Mouse (Mus musculus): ENCODE measurements around the gene Dennd6b.

Gene Dennd6b

DNA sequence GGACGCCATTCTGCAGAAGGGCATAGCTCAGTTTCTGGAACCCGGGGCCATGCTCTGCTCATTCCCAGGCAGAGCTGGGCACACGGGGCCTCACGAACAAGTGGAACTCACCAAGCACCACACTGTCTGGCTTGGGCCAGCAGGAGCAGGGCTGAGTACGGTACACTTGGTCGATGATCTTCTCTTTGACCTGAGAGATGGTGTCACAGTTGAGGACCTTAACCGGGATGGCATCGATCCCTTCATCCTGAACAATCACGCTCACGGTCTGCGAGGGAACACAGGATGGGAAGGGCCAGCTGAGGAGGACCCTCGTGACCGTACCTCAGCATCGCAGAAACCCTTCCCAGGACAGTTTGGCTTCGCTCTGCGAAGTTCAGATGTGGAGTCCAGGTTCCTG lies 37.8 kb downstream of the Dennd6b start:
- no peak for DNase-seq (ENCODE audit: low spot score in 2 of 2)

DNA sequence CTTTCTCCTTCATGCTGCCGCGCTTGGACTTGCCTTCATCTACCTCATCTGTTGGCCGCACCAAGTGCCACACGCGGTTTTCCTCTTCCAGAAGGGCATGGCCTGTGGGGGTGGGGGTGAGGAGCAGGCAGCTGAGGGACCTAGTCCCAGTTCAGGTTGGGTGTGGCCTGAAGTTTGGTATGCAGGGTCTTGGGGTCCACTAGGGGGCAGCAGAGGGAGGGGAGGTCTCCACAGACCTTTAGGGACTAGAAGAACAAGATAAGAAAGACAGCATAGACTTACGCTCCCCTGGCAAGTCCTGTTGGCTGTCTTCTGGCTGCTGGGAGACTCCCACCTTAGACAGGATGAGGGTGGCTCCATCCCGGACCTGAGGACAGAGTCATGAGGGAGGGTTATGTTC lies 38.3 kb downstream of the Dennd6b start:
- no peak for DNase-seq (ENCODE audit: low spot score in 2 of 2)

GRCm38 (mm10) chr15:89152312-89152711 lies 44.0 kb downstream of the Dennd6b start:
- DNase-seq (ENCODE audit: low spot score in 2 of 2) = no peak

- no peak for DNase-seq (ENCODE audit: low spot score in 2 of 2)
These were observed 46.3 kb downstream of the Dennd6b start for GRCm38 (mm10) chr15:89150041-89150390.

DNA sequence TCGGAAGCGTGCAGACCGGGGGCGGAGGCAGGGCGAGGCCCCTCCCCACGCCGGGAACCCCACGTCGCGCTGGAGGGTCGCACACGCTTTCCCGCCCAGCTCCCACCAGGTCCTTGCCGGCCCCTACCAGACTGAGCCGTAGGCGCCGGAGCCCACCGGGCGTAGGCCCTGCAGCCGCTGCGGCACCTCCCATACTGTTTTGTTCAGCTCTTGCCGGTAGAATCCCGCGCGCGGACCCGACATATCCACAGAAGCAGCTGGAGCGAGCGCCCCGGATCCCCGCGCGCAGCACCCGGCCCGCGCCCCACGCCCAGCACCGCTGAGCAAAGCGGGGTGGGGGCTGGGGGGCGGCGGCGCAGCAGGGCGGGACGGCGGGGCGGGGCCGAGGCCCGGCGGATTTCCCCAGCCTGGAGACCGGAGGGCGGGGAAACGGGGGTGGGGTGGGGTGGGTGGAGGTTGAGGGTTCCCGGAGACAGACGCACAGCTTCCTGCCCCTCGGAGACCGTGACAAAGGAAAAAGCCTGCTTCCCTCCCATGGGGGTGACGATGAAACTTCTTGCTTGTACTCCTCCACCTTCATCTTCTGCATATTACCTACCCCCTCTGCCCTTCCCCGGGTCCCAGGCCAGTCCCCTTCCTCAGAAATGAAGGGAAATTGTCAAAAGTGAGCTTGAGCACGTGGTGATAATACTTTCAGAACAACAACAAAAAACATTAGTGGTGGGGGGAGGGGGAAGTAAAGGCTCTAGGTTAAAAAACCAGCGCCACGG lies 46.8 kb downstream of the Dennd6b start, which contains the start of gene Mapk11:
TSS of gene Mapk11 (minus strand) at position 358 of the 770 bp plus-strand sequence.
- no peak for DNase-seq (ENCODE audit: low spot score in 2 of 2)

GRCm38 (mm10) chr15:89148496-89149270 lies 47.6 kb downstream of the Dennd6b start:
- DNase-seq (ENCODE audit: low spot score in 2 of 2) = no peak

DNA sequence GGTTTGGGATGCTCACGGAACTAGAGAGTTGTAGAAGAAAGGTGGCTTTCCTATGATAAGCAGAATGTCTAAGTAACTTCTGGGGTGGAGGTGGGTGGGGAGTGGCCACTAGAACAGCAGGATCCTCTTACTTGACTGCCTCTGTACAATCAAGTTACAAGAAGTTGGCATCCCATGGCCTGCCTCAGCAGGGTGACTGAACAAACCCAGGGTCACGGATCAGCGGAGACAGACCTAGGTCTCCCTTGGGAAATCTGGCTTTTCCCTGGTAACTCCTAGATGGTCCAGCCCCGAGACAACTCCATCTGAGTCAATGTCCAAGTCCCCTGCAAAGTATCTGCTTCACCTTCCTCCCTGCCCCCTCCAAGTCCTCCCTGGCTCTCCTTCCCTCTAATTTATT lies 48.4 kb downstream of the Dennd6b start:
- DNase-seq (ENCODE audit: low spot score in 2 of 2) = no peak

DNA sequence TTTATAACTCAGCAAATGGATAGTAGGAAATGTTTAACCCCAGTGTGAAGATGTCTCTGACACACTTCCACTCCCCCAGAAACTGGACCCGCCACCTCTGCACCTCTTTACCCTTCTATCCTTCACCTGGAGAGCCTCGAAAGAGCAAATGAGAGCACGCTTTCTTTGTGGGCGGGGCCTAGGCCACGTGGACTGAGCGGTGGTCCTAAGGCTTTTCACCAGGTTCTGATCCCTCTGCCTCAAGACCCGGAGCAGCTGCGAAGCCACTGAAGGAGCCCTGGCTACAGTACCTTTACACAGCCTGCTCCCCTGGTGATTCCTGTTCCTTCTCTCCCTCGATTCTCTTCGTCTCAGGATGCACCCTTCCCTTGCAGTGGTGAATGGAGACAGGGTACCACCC lies 48.8 kb downstream of the Dennd6b start:
- DNase-seq (ENCODE audit: low spot score in 2 of 2) = no peak

DNA sequence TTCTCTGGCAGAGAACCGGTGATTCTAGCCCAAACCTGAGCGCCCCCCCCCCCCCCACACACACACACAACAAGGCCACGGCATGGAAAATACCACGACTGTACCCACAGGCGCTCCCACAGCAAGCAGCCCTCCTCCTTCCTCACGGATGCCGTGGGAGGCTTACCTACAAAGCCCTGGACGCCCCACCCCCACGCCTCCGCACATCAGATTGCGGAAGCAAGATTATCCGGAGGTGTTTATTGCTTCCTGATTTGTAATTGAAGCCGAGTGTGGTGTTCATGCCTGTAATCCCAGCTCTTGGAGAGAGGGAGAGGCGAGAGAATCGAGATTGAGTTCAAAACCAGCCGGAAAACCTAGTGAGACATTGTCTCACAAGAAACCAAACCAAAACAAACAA lies 49.3 kb downstream of the Dennd6b start:
- DNase-seq (ENCODE audit: low spot score in 2 of 2) = no peak

GRCm38 (mm10) chr15:89146537-89146936 lies 49.8 kb downstream of the Dennd6b start:
- DNase-seq (ENCODE audit: low spot score in 2 of 2) = peak in 1 of 2 experiments; percentile 68

- no peak for DNase-seq (ENCODE audit: low spot score in 2 of 2)
These were observed 50.4 kb downstream of the Dennd6b start for GRCm38 (mm10) chr15:89145813-89146350.

- DNase-seq (ENCODE audit: low spot score in 2 of 2) = no peak
These were observed 51.3 kb downstream of the Dennd6b start for GRCm38 (mm10) chr15:89144965-89145364.

- no peak for DNase-seq (ENCODE audit: low spot score in 2 of 2)
These were observed 53.2 kb downstream of the Dennd6b start for GRCm38 (mm10) chr15:89143134-89143533.

- no peak for DNase-seq (ENCODE audit: low spot score in 2 of 2)
These were observed 54.4 kb downstream of the Dennd6b start for GRCm38 (mm10) chr15:89141905-89142304.

DNA sequence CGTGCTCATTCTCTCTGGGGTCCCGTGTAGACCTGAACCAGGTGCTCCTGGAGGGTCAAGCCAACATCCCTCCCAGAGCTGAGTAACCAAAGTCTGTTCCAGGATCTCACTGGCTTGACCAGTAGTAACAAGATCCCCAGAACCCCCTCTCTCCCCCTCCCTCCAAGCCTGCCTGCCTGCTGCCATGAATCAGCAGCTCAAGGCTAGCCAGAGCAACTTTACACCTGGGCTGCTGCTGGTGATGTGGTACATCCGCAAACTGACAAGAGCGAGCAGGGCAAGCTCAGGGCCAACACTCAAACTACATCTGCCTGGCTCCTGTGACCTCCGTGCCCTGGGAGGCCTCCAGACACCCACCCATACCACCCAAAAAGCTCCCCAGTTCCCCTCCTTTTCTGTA lies 54.9 kb downstream of the Dennd6b start:
- no peak for DNase-seq (ENCODE audit: low spot score in 2 of 2)

DNA sequence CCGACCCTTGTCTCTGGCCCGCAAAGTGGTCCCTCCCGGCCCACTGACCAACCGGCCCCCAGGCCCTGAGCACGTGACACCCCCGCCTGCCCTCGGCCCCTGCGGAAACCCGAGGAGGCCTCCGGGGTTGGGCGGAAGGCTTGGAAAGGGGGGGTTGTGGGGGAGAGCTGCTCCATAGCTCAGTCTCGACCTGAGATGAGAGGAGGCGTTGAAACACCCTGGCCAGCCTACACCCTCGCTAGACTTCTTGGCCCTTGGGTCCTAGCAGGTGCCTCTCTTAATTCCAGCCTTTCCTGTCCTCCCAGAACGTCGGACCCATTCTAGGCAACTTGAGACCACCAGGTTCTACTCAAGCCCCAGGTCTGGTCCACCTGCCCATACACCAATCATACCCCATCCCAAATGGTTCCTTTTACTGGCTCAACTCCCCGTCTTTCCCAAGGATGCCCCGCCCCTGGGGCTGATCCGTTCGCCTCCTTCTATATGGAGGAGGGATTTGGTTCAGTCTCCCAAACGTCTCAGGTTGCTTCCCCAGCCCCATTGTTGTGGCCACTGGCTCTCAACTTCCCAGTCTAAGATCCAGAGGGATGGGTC lies 55.5 kb downstream of the Dennd6b start, which contains the start of gene Mapk12:
TSS of gene Mapk12 (minus strand) at position 45 of the 594 bp plus-strand sequence.
- DNase-seq (ENCODE audit: low spot score in 2 of 2) = peak; percentile 56 to 65

- peak; percentile 75 to 81 for DNase-seq (ENCODE audit: low spot score in 2 of 2)
These were observed 56.1 kb downstream of the Dennd6b start for GRCm38 (mm10) chr15:89140048-89140658.

DNA sequence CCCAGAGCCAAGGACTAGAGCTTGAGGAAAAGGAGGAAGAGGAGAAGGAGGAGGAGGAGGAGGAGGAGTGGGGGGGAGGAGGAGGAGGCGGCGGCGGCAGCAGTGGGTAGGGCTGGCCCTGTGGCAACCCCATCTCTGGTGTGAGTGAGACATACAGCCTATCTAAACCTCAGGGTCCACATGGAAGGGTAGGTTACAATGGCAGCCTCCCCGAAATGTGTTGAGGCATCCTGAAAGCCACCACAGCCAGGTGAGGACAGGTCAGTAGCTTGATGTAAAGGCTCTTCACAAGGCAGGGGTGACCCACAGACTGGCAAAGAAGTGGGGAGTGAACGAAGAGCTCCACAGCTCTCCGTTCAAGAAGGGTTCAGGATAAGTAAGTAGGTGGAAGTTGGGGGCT lies 57.8 kb downstream of the Dennd6b start:
- DNase-seq (ENCODE audit: low spot score in 2 of 2) = no peak

- no peak for DNase-seq (ENCODE audit: low spot score in 2 of 2)
These were observed 58.3 kb downstream of the Dennd6b start for GRCm38 (mm10) chr15:89138046-89138405.

DNA sequence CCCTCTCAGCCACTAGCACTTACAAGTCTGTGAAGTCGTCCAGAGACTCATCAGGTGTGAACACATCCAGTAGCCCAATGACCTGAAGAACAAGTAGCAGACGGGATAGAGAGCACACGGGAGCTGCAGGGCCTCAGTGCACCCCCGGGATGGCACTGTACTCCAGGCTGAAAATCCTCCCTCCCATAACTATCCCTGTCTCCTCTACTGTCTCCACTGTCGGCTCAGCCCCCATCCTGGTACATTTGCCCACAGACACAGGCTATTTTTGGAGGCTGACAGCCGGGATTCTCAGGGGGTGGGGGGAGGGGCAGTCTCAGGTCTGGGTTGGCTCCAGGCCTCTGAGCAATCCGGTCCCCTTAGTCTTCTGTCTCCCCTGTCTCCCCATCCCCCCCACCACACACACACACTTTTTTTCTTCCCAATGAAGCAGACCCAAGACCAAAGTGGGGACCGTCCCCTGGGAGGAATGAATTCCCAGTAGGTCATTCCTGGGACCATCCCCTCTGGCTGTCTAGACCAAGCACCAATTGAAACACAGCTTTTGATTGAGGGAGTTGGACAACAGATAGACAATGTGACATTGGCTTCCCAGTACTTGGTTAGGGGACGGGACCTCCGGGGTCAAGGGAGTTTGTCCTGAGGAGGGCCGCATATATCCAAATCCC lies 58.8 kb downstream of the Dennd6b start:
- no peak for DNase-seq (ENCODE audit: low spot score in 2 of 2)

GRCm38 (mm10) chr15:89136461-89137155 lies 59.7 kb downstream of the Dennd6b start:
- no peak for DNase-seq (ENCODE audit: low spot score in 2 of 2)

Measured in urinary bladder, adult 18-20 months (tissue).